Mouse (Mus musculus): Measurements from ENCODE around the gene Coro2a. TPM values are rescaled to one million over a fixed set of nuclear protein-coding genes. Genes with fewer than 3 reads are reported as not detected.

Coro2a gene
- polyA plus RNA-seq, 1 experiment from 2014 or later, result 10.8 TPM

GRCm38 (mm10) chr4:46620946-46621345 is 18.9 kb upstream of the Coro2a start:
- no peak overlapping the region for H3K4me2 ChIP-seq (replicated peaks; ENCODE audit: low read depth, low read length)
- WGBS, result 82% methylated on average over 8 of the region's 8 CpGs
- H3K27ac ChIP-seq (ENCODE audit: low read length), result no peak overlapping the region

GRCm38 (mm10) chr4:46620330-46620729 is 18.3 kb upstream of the Coro2a start:
- Histone ChIP-seq H3K27ac (ENCODE audit: low read length) (no peak overlapping the region), H3K4me1 (ENCODE audit: control insufficient read depth, insufficient read depth, low read length) (no peaks in the 10 kb centered on the region), H3K4me3 (ENCODE audit: low read depth, low read length) (no peak overlapping the region), H3K9me3 (ENCODE audit: control insufficient read depth, low read depth, low read length) (no peaks in the 10 kb centered on the region), H3K4me2 (replicated peaks; ENCODE audit: low read depth, low read length) (no peak overlapping the region), H3K9ac (replicated peaks; ENCODE audit: low read depth, low read length) (no peak overlapping the region), H3K27me3 (ENCODE audit: control insufficient read depth, insufficient read depth, low read length) (no peaks in the 10 kb centered on the region), H3K36me3 (ENCODE audit: control insufficient read depth, insufficient read depth, low read length) (no peaks in the 10 kb centered on the region)
- no peak; the same call in 1 of the 2 replicates for ATAC-seq (ENCODE audit: insufficient number of reproducible peaks, insufficient read depth, low FRiP score, low read depth)
- 14% methylated on average over 23 of the region's 23 CpGs for WGBS

More at GRCm38 (mm10) chr4:46620946-46621345, 18.9 kb upstream of the Coro2a start:
- Histone ChIP-seq H3K4me1 (ENCODE audit: control insufficient read depth, insufficient read depth, low read length) (no peaks in the 10 kb centered on the region), H3K36me3 (ENCODE audit: control insufficient read depth, insufficient read depth, low read length) (no peaks in the 10 kb centered on the region), H3K9ac (replicated peaks; ENCODE audit: low read depth, low read length) (no peak overlapping the region), H3K9me3 (ENCODE audit: control insufficient read depth, low read depth, low read length) (no peaks in the 10 kb centered on the region), H3K27me3 (ENCODE audit: control insufficient read depth, insufficient read depth, low read length) (no peaks in the 10 kb centered on the region), H3K4me3 (ENCODE audit: low read depth, low read length) (no peak overlapping the region)
- no peak for ATAC-seq (ENCODE audit: insufficient number of reproducible peaks, insufficient read depth, low FRiP score, low read depth)

GRCm38 (mm10) chr4:46618196-46618817 is 16.3 kb upstream of the Coro2a start:
- 63% methylated on average over 11 of the region's 11 CpGs for WGBS
- no peaks in the 10 kb centered on the region for H3K9me3 ChIP-seq (ENCODE audit: control insufficient read depth, low read depth, low read length)
- no peak overlapping the region for H3K27ac ChIP-seq (ENCODE audit: low read length)
- H3K4me2 ChIP-seq (replicated peaks; ENCODE audit: low read depth, low read length), result no peak overlapping the region
- ATAC-seq (ENCODE audit: insufficient number of reproducible peaks, insufficient read depth, low FRiP score, low read depth), result no peak
- no peaks in the 10 kb centered on the region for H3K4me1 ChIP-seq (ENCODE audit: control insufficient read depth, insufficient read depth, low read length)
- H3K27me3 ChIP-seq (ENCODE audit: control insufficient read depth, insufficient read depth, low read length), result no peaks in the 10 kb centered on the region
- no peaks in the 10 kb centered on the region for H3K36me3 ChIP-seq (ENCODE audit: control insufficient read depth, insufficient read depth, low read length)
- no peak overlapping the region for H3K4me3 ChIP-seq (ENCODE audit: low read depth, low read length)
- no peak overlapping the region for H3K9ac ChIP-seq (replicated peaks; ENCODE audit: low read depth, low read length)

GRCm38 (mm10) chr4:46617408-46617807 is 15.4 kb upstream of the Coro2a start:
- ATAC-seq (ENCODE audit: insufficient number of reproducible peaks, insufficient read depth, low FRiP score, low read depth), result no peak
- no peak overlapping the region for H3K27ac ChIP-seq (ENCODE audit: low read length)
- no peaks in the 10 kb centered on the region for H3K9me3 ChIP-seq (ENCODE audit: control insufficient read depth, low read depth, low read length)
- no peak overlapping the region for H3K9ac ChIP-seq (replicated peaks; ENCODE audit: low read depth, low read length)
- H3K27me3 ChIP-seq (ENCODE audit: control insufficient read depth, insufficient read depth, low read length), result no peaks in the 10 kb centered on the region
- 65% methylated on average over 6 of the region's 6 CpGs for WGBS
- no peak overlapping the region for H3K4me3 ChIP-seq (ENCODE audit: low read depth, low read length)
- no peaks in the 10 kb centered on the region for H3K36me3 ChIP-seq (ENCODE audit: control insufficient read depth, insufficient read depth, low read length)
- H3K4me2 ChIP-seq (replicated peaks; ENCODE audit: low read depth, low read length), result no peak overlapping the region
- no peaks in the 10 kb centered on the region for H3K4me1 ChIP-seq (ENCODE audit: control insufficient read depth, insufficient read depth, low read length)

- Histone ChIP-seq H3K36me3 (ENCODE audit: control insufficient read depth, insufficient read depth, low read length) (no peaks in the 10 kb centered on the region), H3K9me3 (ENCODE audit: control insufficient read depth, low read depth, low read length) (no peaks in the 10 kb centered on the region), H3K27me3 (ENCODE audit: control insufficient read depth, insufficient read depth, low read length) (no peaks in the 10 kb centered on the region), H3K4me2 (replicated peaks; ENCODE audit: low read depth, low read length) (no peak overlapping the region), H3K27ac (ENCODE audit: low read length) (no peak overlapping the region), H3K4me1 (ENCODE audit: control insufficient read depth, insufficient read depth, low read length) (no peaks in the 10 kb centered on the region), H3K4me3 (ENCODE audit: low read depth, low read length) (no peak overlapping the region), H3K9ac (replicated peaks; ENCODE audit: low read depth, low read length) (no peak overlapping the region)
- no peak for ATAC-seq (ENCODE audit: insufficient number of reproducible peaks, insufficient read depth, low FRiP score, low read depth)
- WGBS, result 79% methylated on average over 9 of the region's 9 CpGs
Observed at GRCm38 (mm10) chr4:46614641-46615040, 12.6 kb upstream of the Coro2a start.

GRCm38 (mm10) chr4:46613618-46614017 is 11.6 kb upstream of the Coro2a start:
- H3K9me3 ChIP-seq (ENCODE audit: control insufficient read depth, low read depth, low read length), result no peaks in the 10 kb centered on the region
- H3K4me3 ChIP-seq (ENCODE audit: low read depth, low read length), result no peak overlapping the region
- H3K9ac ChIP-seq (replicated peaks; ENCODE audit: low read depth, low read length), result no peak overlapping the region
- no peak for ATAC-seq (ENCODE audit: insufficient number of reproducible peaks, insufficient read depth, low FRiP score, low read depth)
- H3K4me2 ChIP-seq (replicated peaks; ENCODE audit: low read depth, low read length), result no peak overlapping the region
- no peaks in the 10 kb centered on the region for H3K27me3 ChIP-seq (ENCODE audit: control insufficient read depth, insufficient read depth, low read length)
- no peak overlapping the region for H3K27ac ChIP-seq (ENCODE audit: low read length)
- no peaks in the 10 kb centered on the region for H3K36me3 ChIP-seq (ENCODE audit: control insufficient read depth, insufficient read depth, low read length)
- 67% methylated on average over 12 of the region's 12 CpGs for WGBS
- H3K4me1 ChIP-seq (ENCODE audit: control insufficient read depth, insufficient read depth, low read length), result no peaks in the 10 kb centered on the region

GRCm38 (mm10) chr4:46611181-46611580 is 9.2 kb upstream of the Coro2a start:
- Histone ChIP-seq H3K9me3 (ENCODE audit: control insufficient read depth, low read depth, low read length) (no peaks in the 10 kb centered on the region), H3K4me2 (replicated peaks; ENCODE audit: low read depth, low read length) (no peak overlapping the region), H3K27me3 (ENCODE audit: control insufficient read depth, insufficient read depth, low read length) (no peaks in the 10 kb centered on the region), H3K36me3 (ENCODE audit: control insufficient read depth, insufficient read depth, low read length) (no peaks in the 10 kb centered on the region), H3K4me3 (ENCODE audit: low read depth, low read length) (no peak overlapping the region), H3K4me1 (ENCODE audit: control insufficient read depth, insufficient read depth, low read length) (no peaks in the 10 kb centered on the region), H3K9ac (replicated peaks; ENCODE audit: low read depth, low read length) (no peak overlapping the region), H3K27ac (ENCODE audit: low read length) (no peak overlapping the region)
- 2% methylated on average over 4 of the region's 4 CpGs for WGBS
- 0 out of 2 replicates have a peak, but pooled peaks have one; percentile 20 for ATAC-seq (ENCODE audit: insufficient number of reproducible peaks, insufficient read depth, low FRiP score, low read depth)

GRCm38 (mm10) chr4:46607601-46608000 is 5.6 kb upstream of the Coro2a start:
- no peak for ATAC-seq (ENCODE audit: insufficient number of reproducible peaks, insufficient read depth, low FRiP score, low read depth)
- H3K36me3 ChIP-seq (ENCODE audit: control insufficient read depth, insufficient read depth, low read length), result no peaks in the 10 kb centered on the region
- H3K4me3 ChIP-seq (ENCODE audit: low read depth, low read length), result no peak overlapping the region
- no peak overlapping the region for H3K4me2 ChIP-seq (replicated peaks; ENCODE audit: low read depth, low read length)
- no peaks in the 10 kb centered on the region for H3K4me1 ChIP-seq (ENCODE audit: control insufficient read depth, insufficient read depth, low read length)
- 72% methylated on average over 3 of the region's 3 CpGs for WGBS
- no peak overlapping the region for H3K27ac ChIP-seq (ENCODE audit: low read length)
- H3K27me3 ChIP-seq (ENCODE audit: control insufficient read depth, insufficient read depth, low read length), result no peaks in the 10 kb centered on the region
- no peaks in the 10 kb centered on the region for H3K9me3 ChIP-seq (ENCODE audit: control insufficient read depth, low read depth, low read length)
- H3K9ac ChIP-seq (replicated peaks; ENCODE audit: low read depth, low read length), result no peak overlapping the region

GRCm38 (mm10) chr4:46605451-46605850 is 3.4 kb upstream of the Coro2a start:
- Histone ChIP-seq H3K4me1 (ENCODE audit: control insufficient read depth, insufficient read depth, low read length) (no peaks in the 10 kb centered on the region), H3K4me3 (ENCODE audit: low read depth, low read length) (no peak overlapping the region), H3K27ac (ENCODE audit: low read length) (no peak overlapping the region), H3K9ac (replicated peaks; ENCODE audit: low read depth, low read length) (no peak overlapping the region), H3K36me3 (ENCODE audit: control insufficient read depth, insufficient read depth, low read length) (no peaks in the 10 kb centered on the region), H3K4me2 (replicated peaks; ENCODE audit: low read depth, low read length) (no peak overlapping the region), H3K27me3 (ENCODE audit: control insufficient read depth, insufficient read depth, low read length) (peaks cover 9% of the 10 kb centered on the region), H3K9me3 (ENCODE audit: control insufficient read depth, low read depth, low read length) (no peaks in the 10 kb centered on the region)
- WGBS, result 54% methylated on average over 11 of the region's 11 CpGs
- ATAC-seq (ENCODE audit: insufficient number of reproducible peaks, insufficient read depth, low FRiP score, low read depth), result no peak

Measured in stomach, embryonic 14.5 days (tissue).